Mouse (Mus musculus) thymus, adult 2 months (tissue): ENCODE results near the gene Rln1. TPM values are rescaled to one million over a fixed set of nuclear protein-coding genes. Genes with fewer than 3 reads are reported as not detected.

Experiments used
- DNase-seq: peaks from one replicate; pipeline ENCODE4 v3.0.0; 2021
- H3K27ac ChIP-seq: fragments of 200-500 bp; 2 replicates; pipeline ENCODE4 v1.5.1; 2012; ENCODE audit warnings: low read length, control low read depth; ENCODE audit not compliant: control insufficient read depth, insufficient read depth
- H3K27me3 ChIP-seq: fragments of 200-500 bp; 2 replicates; pipeline ENCODE4 v1.6.1; 2012; ENCODE audit warnings: mild to moderate bottlenecking, low read length, moderate library complexity, mixed read lengths; ENCODE audit not compliant: control insufficient read depth, insufficient read depth
- H3K36me3 ChIP-seq: fragments of 200-500 bp; 2 replicates; pipeline ENCODE4 v1.6.1; 2012; ENCODE audit warnings: mild to moderate bottlenecking, low read length, moderate library complexity; ENCODE audit not compliant: control insufficient read depth, insufficient read depth
- H3K4me1 ChIP-seq: fragments of 200-500 bp; replicated peaks from 2 replicates; pipeline ENCODE4 v1.6.1; 2012; ENCODE audit warnings: low read length; ENCODE audit not compliant: control insufficient read depth, insufficient read depth
- H3K4me3 ChIP-seq: fragments of 200-500 bp; 2 replicates; pipeline ENCODE4 v1.5.1; 2012; ENCODE audit warnings: mild to moderate bottlenecking, low read length, control low read depth, moderate library complexity; ENCODE audit not compliant: control insufficient read depth, insufficient read depth
- CTCF ChIP-seq: fragments of 200-500 bp; IDR thresholded peaks from 2 replicates; pipeline ENCODE4 v1.5.1; 2012; ENCODE audit warnings: mild to moderate bottlenecking, control low read depth, low read length, moderate library complexity, borderline replicate concordance; ENCODE audit not compliant: control insufficient read depth, poor library complexity, insufficient read depth; ENCODE audit errors: extremely low read depth
- POLR2A ChIP-seq: fragments of 200-500 bp; IDR thresholded peaks from 2 replicates; pipeline ENCODE4 v1.6.1; 2012; ENCODE audit warnings: mild to moderate bottlenecking, low read length, control low read depth, moderate library complexity; ENCODE audit not compliant: control insufficient read depth, poor library complexity, insufficient read depth; ENCODE audit errors: extremely low read depth
- WGBS: fragments of 180-500 bp; shearing (Covaris S2); methylation state at CpG from one replicate; pipeline ENCODE4 v1.1.7; 2018; 5-methylcytosine and 5-hydroxymethylcytosine counted together
- polyA plus RNA-seq: library from polyadenylated mRNA; depleted of rRNA; stranded (reverse); fragments of >200 nt; gene quantifications from 2 replicates; pipeline ENCODE4 v1.2.3, GENCODE M21; 2012

Gene Rln1
- polyA plus RNA-seq, 1 experiment: 0.20 TPM

- TF ChIP-seq POLR2A (no peak), CTCF (no peak)
- no peaks in the 10 kb centered on the region for H3K27me3 ChIP-seq
- H3K36me3 ChIP-seq: peaks cover 61% of the 10 kb centered on the region
- no peak for DNase-seq
- H3K4me1 ChIP-seq: no peaks in the 10 kb centered on the region
- WGBS: 94% methylated on average over 13 of the region's 13 CpGs
- no peak overlapping the region for H3K4me3 ChIP-seq
- H3K27ac ChIP-seq: no peak overlapping the region
Measured at GRCm38 (mm10) chr19:29300919-29301318, 33.6 kb downstream of the Rln1 start.

GRCm38 (mm10) chr19:29297366-29297765 lies 37.1 kb downstream of the Rln1 start:
- WGBS: 98% methylated on average over 1 of the region's 1 CpGs

GRCm38 (mm10) chr19:29296166-29296565 lies 38.3 kb downstream of the Rln1 start:
- H3K4me3 ChIP-seq: no peak overlapping the region
- H3K27ac ChIP-seq: no peak overlapping the region
- H3K36me3 ChIP-seq: peaks cover 49% of the 10 kb centered on the region
- no peaks in the 10 kb centered on the region for H3K27me3 ChIP-seq
- H3K4me1 ChIP-seq: no peaks in the 10 kb centered on the region
- no peak for DNase-seq
- no peak for TF ChIP-seq CTCF
- TF ChIP-seq POLR2A: no peak

More at GRCm38 (mm10) chr19:29297366-29297765, 37.1 kb downstream of the Rln1 start:
- H3K27ac ChIP-seq: no peak overlapping the region
- no peak overlapping the region for H3K4me3 ChIP-seq
- TF ChIP-seq POLR2A: no peak
- TF ChIP-seq CTCF: no peak
- DNase-seq: no peak
- H3K4me1 ChIP-seq: no peaks in the 10 kb centered on the region
- H3K36me3 ChIP-seq: peaks cover 48% of the 10 kb centered on the region
- no peaks in the 10 kb centered on the region for H3K27me3 ChIP-seq

GRCm38 (mm10) chr19:29294756-29295155 lies 39.7 kb downstream of the Rln1 start:
- no peaks in the 10 kb centered on the region for H3K27me3 ChIP-seq
- WGBS: 82% methylated on average over 2 of the region's 2 CpGs
- peaks cover 37% of the 10 kb centered on the region for H3K36me3 ChIP-seq
- no peak overlapping the region for H3K27ac ChIP-seq
- H3K4me3 ChIP-seq: no peak overlapping the region
- TF ChIP-seq CTCF: no peak
- TF ChIP-seq POLR2A: no peak
- no peak for DNase-seq
- no peaks in the 10 kb centered on the region for H3K4me1 ChIP-seq

- no peak for TF ChIP-seq CTCF
- TF ChIP-seq POLR2A: no peak
- Histone ChIP-seq H3K36me3 (peaks cover 22% of the 10 kb centered on the region), H3K27me3 (no peaks in the 10 kb centered on the region), H3K4me1 (no peaks in the 10 kb centered on the region), H3K4me3 (no peak overlapping the region), H3K27ac (no peak overlapping the region)
- no peak for DNase-seq
- WGBS: 92% methylated on average over 4 of the region's 4 CpGs
Measured at GRCm38 (mm10) chr19:29292546-29292945, 41.9 kb downstream of the Rln1 start.

GRCm38 (mm10) chr19:29291532-29291931 lies 42.9 kb downstream of the Rln1 start:
- 95% methylated on average over 14 of the region's 14 CpGs for WGBS
- Histone ChIP-seq H3K4me3 (no peak overlapping the region), H3K27ac (no peak overlapping the region), H3K27me3 (no peaks in the 10 kb centered on the region), H3K4me1 (no peaks in the 10 kb centered on the region), H3K36me3 (peaks cover 22% of the 10 kb centered on the region)
- no peak for DNase-seq
- TF ChIP-seq POLR2A (no peak), CTCF (no peak)

GRCm38 (mm10) chr19:29287863-29288262 lies 46.6 kb downstream of the Rln1 start:
- Histone ChIP-seq H3K4me3 (no peak overlapping the region), H3K27me3 (no peaks in the 10 kb centered on the region), H3K4me1 (no peaks in the 10 kb centered on the region), H3K36me3 (peaks cover 43% of the 10 kb centered on the region), H3K27ac (no peak overlapping the region)
- 94% methylated on average over 8 of the region's 8 CpGs for WGBS
- no peak for DNase-seq
- TF ChIP-seq POLR2A (no peak), CTCF (no peak)
